Mouse (Mus musculus): ENCODE results near the gene Myo1e. TPM values are rescaled to one million over a fixed set of nuclear protein-coding genes. Genes with fewer than 3 reads are reported as not detected.
A peak's percentile ranks its signal among the peaks of the same experiment; 100 is the strongest.

Myo1e gene
- total and polyA plus RNA-seq, 3 experiments: 82.3 to 186 (median 98.7) TPM

DNA sequence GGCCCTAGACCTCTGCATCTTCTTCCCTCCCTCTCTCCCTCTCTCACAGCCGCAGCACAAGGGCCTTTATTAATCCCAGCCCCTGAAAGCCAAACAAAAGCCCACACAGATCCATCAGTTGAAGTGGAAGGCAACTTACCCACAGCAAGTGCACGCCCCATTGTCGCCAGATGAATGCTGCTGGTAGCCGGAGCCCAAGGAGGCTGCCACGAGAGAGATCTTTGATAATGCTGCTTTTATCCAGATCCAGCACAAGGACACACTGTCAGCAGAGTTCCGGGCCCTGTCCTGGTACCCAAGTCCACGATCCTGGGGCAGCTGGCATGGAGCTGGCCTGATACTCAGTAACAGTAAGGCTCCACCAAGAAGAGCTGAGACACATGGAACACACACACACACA, 91.1 kb downstream of the Myo1e start:
- no peak overlapping the region for H3K9ac ChIP-seq (ENCODE audit: insufficient read depth, low read depth)
- no peak for DNase-seq (ENCODE audit: extremely low read depth)
- dilution Hi-C loops (cut with MboI; ENCODE audit: extremely low pct_ligation_motif_present, extremely low pct_unique_long_range_greater_than_20kb, low sequenced_read_pairs): no loop called here
- no peak overlapping the region for H3K27ac ChIP-seq (ENCODE audit: insufficient read depth, low read depth)
- H3K4me2 ChIP-seq (ENCODE audit: insufficient read depth, low read depth, poor library complexity, severe bottlenecking): no peak overlapping the region
- peaks cover under 1 to 22% of the 10 kb centered on the region in 2 experiments; a peak in 3 of 4 replicates for H3K4me1 ChIP-seq (ENCODE audit: control insufficient read depth in 1 of 2, insufficient read depth in 2 of 2)
- H3K79me2 ChIP-seq (replicated peaks; ENCODE audit: control insufficient read depth, extremely low read depth, insufficient read depth, poor library complexity, severe bottlenecking): 0 out of 2 replicates have a peak, but pooled peaks cover 6% of the 10 kb centered on the region
- H3K9me3 ChIP-seq (replicated peaks; ENCODE audit: low read length): peaks cover 11% of the 10 kb centered on the region
- in situ Hi-C loops (cut with MboI; ENCODE audit: low pct_ligation_motif_present, low pct_unique_long_range_greater_than_20kb, low sequenced_read_pairs): no loop called here
- TF ChIP-seq HCFC1 (IDR thresholded peaks at IDR 0.05; ENCODE audit: low read depth, low read length) (no peak), GABPA (IDR thresholded peaks at IDR 0.05; ENCODE audit: insufficient replicate concordance, low read depth, low read length) (no peak), E2F4 (IDR thresholded peaks at IDR 0.05; ENCODE audit: insufficient replicate concordance, low read depth, low read length) (no peak), RAD21 (IDR thresholded peaks at IDR 0.05; ENCODE audit: low read depth, low read length) (no peak), CTCF (conservative IDR thresholded peaks at IDR 0.05 in 1 of 2, IDR thresholded peaks at IDR 0.05 in 1 of 2; ENCODE audit: low read depth in 2 of 2, low read length in 2 of 2) (no peak), BHLHE40 (IDR thresholded peaks at IDR 0.05; ENCODE audit: low read depth, low read length) (no peak), IRF4 (IDR thresholded peaks at IDR 0.05; ENCODE audit: low read depth, low read length) (no peak), TBP (conservative IDR thresholded peaks at IDR 0.05; ENCODE audit: low read depth, low read length) (no peak), ETS1 (conservative IDR thresholded peaks at IDR 0.05; ENCODE audit: low read depth, low read length) (no peak), UBTF (IDR thresholded peaks at IDR 0.05; ENCODE audit: low read depth, low read length) (no peak), RCOR1 (conservative IDR thresholded peaks at IDR 0.05; ENCODE audit: low read depth, low read length) (no peak), USF1 (IDR thresholded peaks at IDR 0.05; ENCODE audit: low read depth, low read length) (no peak), CHD1 (IDR thresholded peaks at IDR 0.05; ENCODE audit: low read depth, low read length) (no peak), MYC (IDR thresholded peaks at IDR 0.05; ENCODE audit: low read depth, low read length) (no peak), JUND (conservative IDR thresholded peaks at IDR 0.05; ENCODE audit: low read depth, low read length) (no peak), PAX5 (IDR thresholded peaks at IDR 0.05; ENCODE audit: low read length) (no peak), ELF1 (IDR thresholded peaks at IDR 0.05; ENCODE audit: low read depth, low read length) (no peak), ZMIZ1 (IDR thresholded peaks at IDR 0.05; ENCODE audit: low read depth, low read length) (no peak), ZKSCAN1 (IDR thresholded peaks at IDR 0.05; ENCODE audit: borderline replicate concordance, low read depth, low read length) (no peak)
- peaks cover 33 to 98% of the 10 kb centered on the region in 2 experiments for H3K36me3 ChIP-seq (replicated peaks in 1 of 2; ENCODE audit: control insufficient read depth in 1 of 2, insufficient read depth in 1 of 2, low read length in 1 of 2)
- H3K4me3 ChIP-seq (replicated peaks in 1 of 3; ENCODE audit: low read depth in 2 of 3, low read length in 2 of 3, poor library complexity in 1 of 3): no peak overlapping the region
- H3K27me3 ChIP-seq (replicated peaks): no peaks in the 10 kb centered on the region

DNA sequence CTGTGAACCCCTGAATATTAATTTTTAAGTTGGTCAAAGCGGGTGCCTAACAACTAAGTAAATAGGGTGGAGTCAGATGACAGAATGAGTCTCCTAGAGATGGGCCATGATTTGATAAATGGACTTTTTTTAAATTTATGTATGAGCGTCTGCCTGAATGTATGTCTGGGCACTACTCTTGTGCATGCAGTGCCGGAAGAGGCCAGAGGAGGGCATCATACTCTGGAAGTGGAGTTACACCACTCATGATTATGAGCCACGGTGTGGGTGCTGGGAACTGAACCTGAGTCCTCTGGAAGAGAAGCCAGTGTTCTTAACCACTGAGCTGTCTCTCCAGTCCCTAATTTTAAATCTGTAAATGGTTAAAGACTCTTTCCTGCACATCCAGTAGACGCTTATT, 93.6 kb downstream of the Myo1e start:
- dilution Hi-C loops (cut with MboI; ENCODE audit: extremely low pct_ligation_motif_present, extremely low pct_unique_long_range_greater_than_20kb, low sequenced_read_pairs): no loop called here
- no peak overlapping the region for H3K4me3 ChIP-seq (replicated peaks in 1 of 3; ENCODE audit: low read depth in 2 of 3, low read length in 2 of 3, poor library complexity in 1 of 3)
- H3K27ac ChIP-seq (ENCODE audit: insufficient read depth, low read depth): no peak overlapping the region
- peaks cover 11 to 44% of the 10 kb centered on the region in 2 experiments for H3K4me1 ChIP-seq (ENCODE audit: control insufficient read depth in 1 of 2, insufficient read depth in 2 of 2)
- no peak overlapping the region for H3K9ac ChIP-seq (ENCODE audit: insufficient read depth, low read depth)
- DNase-seq (ENCODE audit: extremely low read depth): no peak
- peaks cover 33 to 84% of the 10 kb centered on the region in 2 experiments for H3K36me3 ChIP-seq (replicated peaks in 1 of 2; ENCODE audit: control insufficient read depth in 1 of 2, insufficient read depth in 1 of 2, low read length in 1 of 2)
- peaks cover 11% of the 10 kb centered on the region for H3K9me3 ChIP-seq (replicated peaks; ENCODE audit: low read length)
- H3K4me2 ChIP-seq (ENCODE audit: insufficient read depth, low read depth, poor library complexity, severe bottlenecking): no peak overlapping the region
- no peak for TF ChIP-seq SMC3 (IDR thresholded peaks at IDR 0.05; ENCODE audit: low read depth, low read length)
- peak; percentile 8 to 14; a peak in 1 of 4 replicates for TF ChIP-seq CTCF (conservative IDR thresholded peaks at IDR 0.05 in 1 of 2, IDR thresholded peaks at IDR 0.05 in 1 of 2; ENCODE audit: low read depth in 2 of 2, low read length in 2 of 2)
- in situ Hi-C loops (cut with MboI; ENCODE audit: low pct_ligation_motif_present, low pct_unique_long_range_greater_than_20kb, low sequenced_read_pairs): loop anchor here (10.0 kb wide), 1 partner anchor 96 kb away; the partner anchor contains the start of gene Myo1e
- H3K79me2 ChIP-seq (replicated peaks; ENCODE audit: control insufficient read depth, extremely low read depth, insufficient read depth, poor library complexity, severe bottlenecking): peaks cover 8% of the 10 kb centered on the region; the same call in 1 of the 2 replicates
- no peaks in the 10 kb centered on the region for H3K27me3 ChIP-seq (replicated peaks)
